Mouse (Mus musculus) embryonic stem cell, embryonic (primary cell): ENCODE results near the gene Slc25a22.

Source experiments
- CTCF ChIA-PET, 4 experiments: fragments of 300-600 bp in 2 of 4; fragments of 350-600 bp in 2 of 4; sonication (Branson Sonifier 250); formaldehyde crosslinking; loops; one replicate each; lab custom pipeline; 2022; ENCODE audit warnings: inconsistent platforms in 2 of 4; lab: Charles Lee
- POLR2A ChIA-PET, 4 experiments: fragments of 300-600 bp in 2 of 4; fragments of 350-600 bp in 2 of 4; sonication (Branson Sonifier 250); formaldehyde crosslinking; loops; one replicate each; lab custom pipeline; 2022; ENCODE audit warnings: antibody characterized with exemption in 4 of 4, inconsistent platforms in 1 of 4; lab: Charles Lee

Slc25a22 gene

GRCm38 (mm10) chr7:141387807-141388486 lies 49.7 kb downstream of the Slc25a22 start:
- POLR2A ChIA-PET: interaction anchor here (0.6 to 1.7 kb wide), 27 partner anchors 10 to 194 kb away, joined by 3 to 13 read pairs (median 4); partner anchors contain the start of genes Polr2l (in 2 of the 4), Tspan4 (in 2 of the 4), Deaf1 (in 1 of the 4) and Eps8l2 (in 1 of the 4)
- CTCF ChIA-PET: interaction anchor here (0.5 to 1.6 kb wide), 12 partner anchors 8 to 283 kb away, joined by 3 to 15 read pairs (median 4); no protein-coding TSS in a partner anchor

- POLR2A ChIA-PET: interaction anchor here in 2 of 4 experiments (1.1 to 17.7 kb wide), 8 partner anchors 8 to 53 kb away, joined by 4 to 175 read pairs (median 14); partner anchors contain the start of genes Taldo1 (in 2 of the 2), Deaf1 (in 1 of the 2) and Tmem80 (in 1 of the 2)
- CTCF ChIA-PET: interaction anchor here in 3 of 4 experiments (1.2 to 2.3 kb wide), 3 partner anchors 11 to 13 kb away, joined by 3 to 4 read pairs (median 4); partner anchors contain the start of gene Taldo1 (in 1 of the 3)
Measured at GRCm38 (mm10) chr7:141381068-141381835, 56.4 kb downstream of the Slc25a22 start.
